Mouse (Mus musculus): Measurements from ENCODE around the gene P4ha3.

The P4ha3 gene

DNA sequence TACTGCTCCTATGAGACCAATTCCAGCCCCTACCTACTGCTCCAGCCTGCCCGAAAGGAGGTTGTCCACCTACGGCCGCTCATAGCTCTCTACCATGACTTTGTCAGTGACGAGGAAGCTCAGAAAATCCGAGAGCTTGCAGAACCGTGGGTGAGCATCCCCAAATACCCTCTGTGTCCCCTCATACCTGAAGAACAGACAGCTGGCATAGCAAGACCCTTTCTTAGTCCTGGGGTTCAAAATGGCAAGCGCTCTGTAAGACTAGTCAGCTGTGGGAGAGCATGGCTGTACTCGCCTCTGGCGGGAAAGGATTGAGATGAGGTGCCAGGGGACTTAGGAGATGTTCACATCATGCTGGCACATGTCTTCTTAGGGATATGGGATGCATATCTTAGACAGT is 20.6 kb downstream of the P4ha3 start:
- DNase-seq (ENCODE audit: low spot score) = no peak

- no peak for DNase-seq (ENCODE audit: low spot score)
These were observed 22.7 kb downstream of the P4ha3 start for GRCm38 (mm10) chr7:100307872-100308653.

DNA sequence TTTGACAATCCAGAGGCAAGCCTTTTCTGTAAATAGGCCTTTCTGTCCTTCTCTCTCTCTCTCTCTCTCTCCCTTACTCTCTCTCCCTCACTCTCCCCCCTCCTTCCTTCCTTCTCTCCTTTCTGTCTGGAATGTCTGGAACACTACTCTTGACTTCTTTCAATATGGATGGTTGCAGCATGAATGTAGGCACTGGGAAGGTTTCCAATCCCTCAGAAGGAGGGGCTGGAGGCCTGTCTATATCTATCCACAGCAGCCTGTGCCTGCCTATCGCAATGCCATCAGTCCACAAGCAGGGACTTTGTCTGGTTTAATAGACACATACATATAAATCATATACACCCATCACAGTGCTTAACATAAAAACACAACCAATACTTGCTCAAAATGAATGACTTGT is 23.9 kb downstream of the P4ha3 start:
- DNase-seq (ENCODE audit: low spot score) = no peak

DNA sequence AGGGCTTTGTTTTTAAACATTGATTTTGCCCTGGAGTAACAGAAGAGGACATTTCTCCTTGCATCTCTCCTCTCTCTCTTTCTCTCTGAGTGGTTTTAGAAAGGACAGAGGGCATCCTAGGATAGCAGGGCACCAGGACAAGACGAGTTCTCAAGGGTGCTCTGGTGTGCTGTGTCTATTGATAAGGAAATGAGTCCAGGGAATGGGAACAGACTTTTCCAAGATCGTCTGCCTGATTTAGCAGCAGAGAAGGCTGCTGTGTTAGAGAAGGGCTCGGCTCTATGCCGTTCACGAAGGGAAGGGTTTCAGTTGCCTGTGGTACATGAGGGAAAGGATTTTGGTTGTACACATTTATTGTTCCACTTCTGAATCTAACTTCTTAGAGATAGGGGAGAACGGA is 24.4 kb downstream of the P4ha3 start:
- no peak for DNase-seq (ENCODE audit: low spot score)

DNA sequence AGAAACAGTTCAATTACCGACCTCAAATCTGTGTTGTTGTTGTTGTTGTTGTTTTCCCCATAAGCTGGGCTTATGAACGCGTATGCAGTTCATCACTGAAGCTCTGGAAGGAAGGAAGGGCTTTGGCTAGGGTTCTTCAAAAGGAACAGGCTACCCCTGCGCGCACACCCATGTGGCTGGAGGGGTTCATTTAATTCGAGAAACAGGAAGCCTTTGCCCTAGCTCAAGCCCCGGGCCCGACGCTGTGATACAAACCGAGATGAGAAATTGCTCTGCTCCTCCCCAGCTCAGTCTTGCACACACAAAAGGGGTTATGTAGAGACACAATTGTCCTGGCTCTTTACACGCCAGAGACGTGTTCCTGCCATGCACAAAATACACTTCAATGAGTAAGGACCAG is 25.0 kb downstream of the P4ha3 start:
- DNase-seq (ENCODE audit: low spot score) = no peak

GRCm38 (mm10) chr7:100312716-100313115 is 27.4 kb downstream of the P4ha3 start:
- no peak for DNase-seq (ENCODE audit: low spot score)

DNA sequence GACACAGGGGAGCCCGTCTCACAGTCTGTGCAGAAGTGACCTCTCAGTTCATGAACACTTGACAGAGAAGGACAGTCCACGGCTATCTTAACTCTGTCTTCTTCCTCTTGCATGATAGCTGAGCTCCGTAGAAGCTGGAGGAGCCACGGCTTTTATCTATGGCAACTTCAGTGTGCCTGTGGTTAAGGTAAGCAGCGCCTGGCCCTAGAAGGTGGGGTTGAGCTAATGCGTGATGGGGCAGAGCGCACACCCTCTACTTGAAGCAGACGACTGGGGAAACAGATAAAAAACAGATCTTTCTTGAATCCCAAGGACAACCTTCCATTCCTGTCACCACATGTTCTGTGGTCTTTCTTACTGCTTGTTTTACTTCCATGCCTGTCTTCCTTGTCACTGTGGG is 31.6 kb downstream of the P4ha3 start:
- no peak for DNase-seq (ENCODE audit: low spot score)

DNA sequence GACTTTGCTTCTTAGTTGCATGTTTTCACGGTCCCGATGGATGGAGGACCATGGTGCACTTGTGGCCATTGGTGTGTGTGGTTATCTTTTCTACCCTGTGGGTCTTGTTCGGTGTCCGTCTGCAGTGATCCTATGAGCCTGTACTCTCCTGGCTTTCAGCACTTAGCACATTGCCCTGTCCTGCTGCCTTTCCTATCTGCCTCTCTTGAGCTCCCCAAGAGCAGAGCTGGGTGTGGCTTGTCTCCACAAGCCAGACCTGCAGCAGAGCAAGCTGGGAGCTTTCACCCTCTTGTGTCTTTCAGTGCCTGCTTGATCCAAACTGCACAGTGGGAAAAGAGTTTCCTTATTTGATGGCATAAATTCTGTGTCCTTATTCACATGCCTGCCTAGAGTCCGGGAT is 32.2 kb downstream of the P4ha3 start:
- DNase-seq (ENCODE audit: low spot score) = no peak

DNA sequence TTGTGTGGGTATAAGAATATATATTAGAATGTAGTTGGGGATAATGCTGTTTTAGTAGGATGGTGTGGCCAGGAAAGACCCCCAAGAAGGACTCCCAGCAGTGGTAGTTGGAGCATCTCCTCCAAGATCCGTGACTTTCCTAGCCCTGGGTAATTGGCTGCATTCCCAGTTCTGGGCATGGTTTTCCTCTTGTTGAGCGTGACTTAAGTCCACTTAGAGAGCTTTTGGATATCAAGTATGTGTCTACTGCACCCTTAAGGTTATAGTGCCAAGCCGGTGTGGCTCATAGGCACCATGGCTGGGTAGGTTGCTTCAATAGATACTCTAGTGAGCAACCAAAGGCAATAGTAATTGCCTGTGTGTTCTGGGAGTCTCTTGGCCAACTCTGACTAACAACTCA is 38.4 kb downstream of the P4ha3 start:
- DNase-seq (ENCODE audit: low spot score) = no peak

DNA sequence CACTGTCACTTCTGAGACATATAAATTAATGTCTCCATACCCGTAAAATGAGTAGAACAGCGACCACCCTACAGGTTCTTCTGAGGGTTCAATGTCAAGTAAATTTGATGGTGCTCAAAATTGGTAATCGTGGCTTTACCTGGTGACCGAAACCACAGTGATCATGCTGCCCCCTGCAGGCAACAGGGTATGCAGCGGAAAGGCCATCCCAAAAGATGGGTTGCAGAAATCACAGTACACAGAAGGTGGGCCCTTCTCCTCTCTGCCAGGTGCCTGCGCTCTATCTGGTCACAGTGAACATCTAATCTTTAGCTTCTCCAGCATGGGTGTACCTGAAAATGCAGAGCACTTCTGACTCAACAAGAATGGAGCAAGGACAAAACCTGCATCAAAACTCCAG is 40.2 kb downstream of the P4ha3 start:
- DNase-seq (ENCODE audit: low spot score) = no peak

DNA sequence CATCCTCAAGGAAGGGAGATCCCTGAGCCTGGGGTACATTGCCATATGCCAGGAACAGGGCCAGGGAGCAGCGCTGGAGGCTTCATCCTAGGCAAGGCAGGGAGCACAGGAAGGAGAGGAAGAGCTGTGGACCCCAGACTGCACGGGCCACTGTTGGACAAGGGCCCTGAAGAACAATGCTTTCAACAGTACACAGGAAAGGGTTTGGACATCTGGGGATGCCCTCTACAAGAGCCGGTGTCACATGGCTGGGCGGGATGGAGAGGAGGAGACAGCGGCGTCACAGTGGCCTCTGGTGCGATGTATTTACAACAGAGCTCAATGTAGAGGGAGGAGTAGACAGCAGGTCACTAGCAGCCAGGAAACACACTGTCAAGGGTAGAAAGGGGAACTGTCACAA is 42.2 kb downstream of the P4ha3 start:
- DNase-seq (ENCODE audit: low spot score) = no peak

DNA sequence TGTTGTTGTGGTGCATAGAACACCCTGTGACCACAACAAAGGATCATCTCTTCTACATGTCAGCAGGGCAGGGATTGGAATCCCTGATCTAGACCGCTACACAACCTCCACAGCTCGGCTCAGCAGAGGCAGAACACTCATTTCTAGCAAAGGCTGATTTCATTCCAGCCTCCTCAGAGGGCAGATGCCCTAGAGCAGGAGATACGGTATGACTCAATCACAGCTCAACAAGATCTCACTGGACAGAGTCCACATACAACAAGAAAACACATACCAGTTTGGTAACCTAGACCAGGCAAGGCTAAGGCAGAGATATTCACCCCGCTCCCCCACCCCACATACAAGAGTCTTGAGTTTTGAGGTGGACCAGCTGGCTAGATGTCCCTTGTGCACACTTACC is 43.3 kb downstream of the P4ha3 start:
- no peak for DNase-seq (ENCODE audit: low spot score)

- DNase-seq (ENCODE audit: low spot score) = no peak
These were observed 45.9 kb downstream of the P4ha3 start for GRCm38 (mm10) chr7:100331269-100331668.

- DNase-seq (ENCODE audit: low spot score) = no peak
These were observed 50.6 kb downstream of the P4ha3 start for GRCm38 (mm10) chr7:100335921-100336320.

- no peak for DNase-seq (ENCODE audit: low spot score)
These were observed 69.7 kb downstream of the P4ha3 start for GRCm38 (mm10) chr7:100354984-100355383.

DNA sequence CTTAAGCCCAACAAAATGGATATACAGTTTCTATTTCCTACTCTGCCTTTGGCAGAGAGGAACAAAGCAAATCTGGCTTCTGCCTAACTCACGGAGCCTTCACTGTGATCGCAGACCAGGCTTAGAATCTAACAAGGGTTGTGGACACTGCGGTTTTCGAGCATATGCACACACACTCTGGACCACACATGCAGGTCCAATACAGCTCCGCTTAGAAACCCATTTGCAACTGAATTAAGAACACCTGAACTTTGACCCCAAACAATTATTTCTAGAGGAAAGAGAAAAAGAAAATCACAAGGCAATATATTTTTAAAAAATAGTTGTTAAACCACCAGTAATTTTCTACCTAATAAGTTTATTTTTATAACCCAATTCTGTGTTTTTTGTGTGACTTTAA is 71.0 kb downstream of the P4ha3 start:
- no peak for DNase-seq (ENCODE audit: low spot score)

GRCm38 (mm10) chr7:100356768-100357167 is 71.4 kb downstream of the P4ha3 start:
- DNase-seq (ENCODE audit: low spot score) = no peak

GRCm38 (mm10) chr7:100357856-100358255 is 72.5 kb downstream of the P4ha3 start:
- DNase-seq (ENCODE audit: low spot score) = no peak

GRCm38 (mm10) chr7:100363162-100363561 is 77.8 kb downstream of the P4ha3 start:
- no peak for DNase-seq (ENCODE audit: low spot score)

- no peak for DNase-seq (ENCODE audit: low spot score)
These were observed 79.6 kb downstream of the P4ha3 start for GRCm38 (mm10) chr7:100364888-100365287.
